Mouse (Mus musculus): Measurements from ENCODE around the gene Grin2a.

DNA sequence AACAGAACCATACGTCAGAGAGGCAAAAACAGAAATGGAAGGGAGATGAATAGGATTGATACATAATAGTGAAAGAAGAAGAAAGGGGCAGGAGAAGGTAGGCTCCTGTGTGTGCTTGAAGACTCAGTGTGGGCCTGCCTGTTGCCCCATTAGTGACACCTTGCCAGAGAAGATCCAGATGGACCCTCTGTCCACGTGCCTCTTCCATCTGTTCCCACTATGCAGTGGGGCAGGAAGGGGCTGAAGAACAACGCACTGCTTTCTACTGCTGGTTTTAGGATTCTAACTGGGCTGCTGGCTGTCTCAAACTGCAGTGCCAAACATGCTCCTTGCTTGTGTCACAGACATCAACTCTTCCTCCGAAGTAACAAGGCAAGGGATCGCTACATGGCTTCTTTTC is 391.4 kb downstream of the Grin2a start:
- no peak for TF ChIP-seq POLR2A (IDR thresholded peaks at IDR 0.05; ENCODE audit: insufficient read depth, low read depth, low read length)
- TF ChIP-seq CTCF (IDR thresholded peaks at IDR 0.05; ENCODE audit: insufficient read depth, low read depth, low read length), result no peak

Data from olfactory bulb, adult 2 months (tissue).